Mouse (Mus musculus): Measurements from ENCODE around the gene Gm28710. TPM values are rescaled to one million over a fixed set of nuclear protein-coding genes. Genes with fewer than 3 reads are reported as not detected.
A peak's percentile ranks its signal among the peaks of the same experiment; 100 is the strongest.

Gene Gm28710
- polyA plus RNA-seq (2014; fragmentation: Nextera tagmentation; extraction: Ambion mirVana) = 0.07 and 0.58 TPM in 2 replicates

- H3K9me3 ChIP-seq (ENCODE audit: control insufficient read depth, low read length) = no peaks in the 10 kb centered on the region
- peak; percentile 72; the same call in 1 of the 2 replicates for ATAC-seq (ENCODE audit: low read depth)
- H3K9ac ChIP-seq (ENCODE audit: low read depth, low read length) = no peak within 1 kb of the TSS
- H3K36me3 ChIP-seq (ENCODE audit: control insufficient read depth, insufficient read depth, low read length) = no peaks in the 10 kb centered on the region
- DNase-seq (ENCODE audit: low spot score) = peak; percentile 29
- no peaks in the 10 kb centered on the region for H3K4me1 ChIP-seq (ENCODE audit: control insufficient read depth, insufficient read depth, low read length)
- no peak within 1 kb of the TSS for H3K4me2 ChIP-seq (ENCODE audit: low read depth, low read length)
- 76% methylated on average over 4 of the region's 4 CpGs for WGBS
- H3K27ac ChIP-seq (replicated peaks; ENCODE audit: low read depth, low read length) = no peak within 1 kb of the TSS
- no peaks in the 10 kb centered on the region for H3K27me3 ChIP-seq (replicated peaks; ENCODE audit: control insufficient read depth, insufficient read depth, low read length)
- no peak within 1 kb of the TSS for H3K4me3 ChIP-seq (ENCODE audit: low read depth, low read length)
These were observed at the start of gene Gm28710 for GRCm38 (mm10) chr5:16791243-16791860. TSS of gene Gm28710 (plus strand) at chr5:16791810.

GRCm38 (mm10) chr5:16777176-16777575 lies 14.4 kb upstream of the Gm28710 start:
- peaks cover 11% of the 10 kb centered on the region; the same call in 1 of the 2 replicates for H3K4me1 ChIP-seq (ENCODE audit: control insufficient read depth, insufficient read depth, low read length)
- no peak overlapping the region for H3K27ac ChIP-seq (replicated peaks; ENCODE audit: low read depth, low read length)
- H3K27me3 ChIP-seq (replicated peaks; ENCODE audit: control insufficient read depth, insufficient read depth, low read length) = no peaks in the 10 kb centered on the region
- ATAC-seq (ENCODE audit: low read depth) (no peak), DNase-seq (ENCODE audit: low spot score) (no peak)
- no peak overlapping the region for H3K4me3 ChIP-seq (ENCODE audit: low read depth, low read length)
- WGBS = 69% methylated on average over 2 of the region's 2 CpGs
- no peak overlapping the region for H3K4me2 ChIP-seq (ENCODE audit: low read depth, low read length)
- H3K9ac ChIP-seq (ENCODE audit: low read depth, low read length) = no peak overlapping the region
- no peaks in the 10 kb centered on the region for H3K36me3 ChIP-seq (ENCODE audit: control insufficient read depth, insufficient read depth, low read length)
- no peaks in the 10 kb centered on the region for H3K9me3 ChIP-seq (ENCODE audit: control insufficient read depth, low read length)

GRCm38 (mm10) chr5:16778610-16779172 lies 12.9 kb upstream of the Gm28710 start:
- WGBS = 16% methylated on average over 6 of the region's 6 CpGs
- Histone ChIP-seq H3K4me3 (ENCODE audit: low read depth, low read length) (no peak overlapping the region), H3K4me1 (ENCODE audit: control insufficient read depth, insufficient read depth, low read length) (peaks cover 11% of the 10 kb centered on the region; the same call in 1 of the 2 replicates), H3K27ac (replicated peaks; ENCODE audit: low read depth, low read length) (peak overlapping the region; percentile 78), H3K9ac (ENCODE audit: low read depth, low read length) (no peak overlapping the region), H3K27me3 (replicated peaks; ENCODE audit: control insufficient read depth, insufficient read depth, low read length) (no peaks in the 10 kb centered on the region), H3K4me2 (ENCODE audit: low read depth, low read length) (peak overlapping the region; percentile 35), H3K9me3 (ENCODE audit: control insufficient read depth, low read length) (no peaks in the 10 kb centered on the region), H3K36me3 (ENCODE audit: control insufficient read depth, insufficient read depth, low read length) (no peaks in the 10 kb centered on the region)
- DNase-seq (ENCODE audit: low spot score) = peak; percentile 86
- peak; percentile 79 for ATAC-seq (ENCODE audit: low read depth)

- ATAC-seq (ENCODE audit: low read depth) = no peak
- Histone ChIP-seq H3K9ac (ENCODE audit: low read depth, low read length) (no peak overlapping the region), H3K4me2 (ENCODE audit: low read depth, low read length) (no peak overlapping the region), H3K27me3 (replicated peaks; ENCODE audit: control insufficient read depth, insufficient read depth, low read length) (no peaks in the 10 kb centered on the region), H3K27ac (replicated peaks; ENCODE audit: low read depth, low read length) (no peak overlapping the region), H3K36me3 (ENCODE audit: control insufficient read depth, insufficient read depth, low read length) (no peaks in the 10 kb centered on the region), H3K4me3 (ENCODE audit: low read depth, low read length) (no peak overlapping the region), H3K9me3 (ENCODE audit: control insufficient read depth, low read length) (no peaks in the 10 kb centered on the region), H3K4me1 (ENCODE audit: control insufficient read depth, insufficient read depth, low read length) (no peaks in the 10 kb centered on the region)
- DNase-seq (ENCODE audit: low spot score) = no peak
- WGBS = 86% methylated on average over 4 of the region's 4 CpGs
These were observed 6.0 kb upstream of the Gm28710 start for GRCm38 (mm10) chr5:16785627-16786026.

GRCm38 (mm10) chr5:16794972-16795371 lies 3.4 kb downstream of the Gm28710 start:
- Histone ChIP-seq H3K4me1 (ENCODE audit: control insufficient read depth, insufficient read depth, low read length) (no peaks in the 10 kb centered on the region), H3K4me3 (ENCODE audit: low read depth, low read length) (no peak overlapping the region), H3K9me3 (ENCODE audit: control insufficient read depth, low read length) (no peaks in the 10 kb centered on the region), H3K4me2 (ENCODE audit: low read depth, low read length) (no peak overlapping the region), H3K27ac (replicated peaks; ENCODE audit: low read depth, low read length) (no peak overlapping the region), H3K36me3 (ENCODE audit: control insufficient read depth, insufficient read depth, low read length) (no peaks in the 10 kb centered on the region), H3K27me3 (replicated peaks; ENCODE audit: control insufficient read depth, insufficient read depth, low read length) (no peaks in the 10 kb centered on the region), H3K9ac (ENCODE audit: low read depth, low read length) (no peak overlapping the region)
- 84% methylated on average over 6 of the region's 6 CpGs for WGBS
- ATAC-seq (ENCODE audit: low read depth) = no peak
- DNase-seq (ENCODE audit: low spot score) = no peak

- no peaks in the 10 kb centered on the region for H3K27me3 ChIP-seq (replicated peaks; ENCODE audit: control insufficient read depth, insufficient read depth, low read length)
- DNase-seq (ENCODE audit: low spot score) (peak; percentile 72), ATAC-seq (ENCODE audit: low read depth) (0 out of 2 replicates have a peak, but pooled peaks have one; percentile 18)
- H3K27ac ChIP-seq (replicated peaks; ENCODE audit: low read depth, low read length) = no peak overlapping the region
- H3K9ac ChIP-seq (ENCODE audit: low read depth, low read length) = no peak overlapping the region
- WGBS = 51% methylated on average over 4 of the region's 4 CpGs
- H3K36me3 ChIP-seq (ENCODE audit: control insufficient read depth, insufficient read depth, low read length) = no peaks in the 10 kb centered on the region
- no peak overlapping the region for H3K4me2 ChIP-seq (ENCODE audit: low read depth, low read length)
- no peak overlapping the region for H3K4me3 ChIP-seq (ENCODE audit: low read depth, low read length)
- H3K4me1 ChIP-seq (ENCODE audit: control insufficient read depth, insufficient read depth, low read length) = no peaks in the 10 kb centered on the region
- no peaks in the 10 kb centered on the region for H3K9me3 ChIP-seq (ENCODE audit: control insufficient read depth, low read length)
These were observed 11.1 kb downstream of the Gm28710 start for GRCm38 (mm10) chr5:16802726-16803125.

- no peak overlapping the region for H3K4me2 ChIP-seq (ENCODE audit: low read depth, low read length)
- no peak overlapping the region for H3K9ac ChIP-seq (ENCODE audit: low read depth, low read length)
- no peak overlapping the region for H3K27ac ChIP-seq (replicated peaks; ENCODE audit: low read depth, low read length)
- no peaks in the 10 kb centered on the region for H3K36me3 ChIP-seq (ENCODE audit: control insufficient read depth, insufficient read depth, low read length)
- H3K4me3 ChIP-seq (ENCODE audit: low read depth, low read length) = no peak overlapping the region
- no peak for ATAC-seq (ENCODE audit: low read depth)
- DNase-seq (ENCODE audit: low spot score) = no peak
- H3K27me3 ChIP-seq (replicated peaks; ENCODE audit: control insufficient read depth, insufficient read depth, low read length) = no peaks in the 10 kb centered on the region
- H3K4me1 ChIP-seq (ENCODE audit: control insufficient read depth, insufficient read depth, low read length) = no peaks in the 10 kb centered on the region
- H3K9me3 ChIP-seq (ENCODE audit: control insufficient read depth, low read length) = no peaks in the 10 kb centered on the region
These were observed 47.4 kb downstream of the Gm28710 start for GRCm38 (mm10) chr5:16838991-16839390.

- Histone ChIP-seq H3K9ac (ENCODE audit: low read depth, low read length) (no peak overlapping the region), H3K36me3 (ENCODE audit: control insufficient read depth, insufficient read depth, low read length) (no peaks in the 10 kb centered on the region), H3K27ac (replicated peaks; ENCODE audit: low read depth, low read length) (no peak overlapping the region), H3K4me1 (ENCODE audit: control insufficient read depth, insufficient read depth, low read length) (no peaks in the 10 kb centered on the region), H3K9me3 (ENCODE audit: control insufficient read depth, low read length) (no peaks in the 10 kb centered on the region), H3K27me3 (replicated peaks; ENCODE audit: control insufficient read depth, insufficient read depth, low read length) (no peaks in the 10 kb centered on the region), H3K4me3 (ENCODE audit: low read depth, low read length) (no peak overlapping the region), H3K4me2 (ENCODE audit: low read depth, low read length) (no peak overlapping the region)
- peak; percentile 65; the same call in 1 of the 2 replicates for ATAC-seq (ENCODE audit: low read depth)
- WGBS = 49% methylated on average over 2 of the region's 2 CpGs
- DNase-seq (ENCODE audit: low spot score) = peak; percentile 79
These were observed 77.8 kb downstream of the Gm28710 start for GRCm38 (mm10) chr5:16869309-16869915.
